Mouse (Mus musculus): Measurements from ENCODE around the gene Nek7.

DNA sequence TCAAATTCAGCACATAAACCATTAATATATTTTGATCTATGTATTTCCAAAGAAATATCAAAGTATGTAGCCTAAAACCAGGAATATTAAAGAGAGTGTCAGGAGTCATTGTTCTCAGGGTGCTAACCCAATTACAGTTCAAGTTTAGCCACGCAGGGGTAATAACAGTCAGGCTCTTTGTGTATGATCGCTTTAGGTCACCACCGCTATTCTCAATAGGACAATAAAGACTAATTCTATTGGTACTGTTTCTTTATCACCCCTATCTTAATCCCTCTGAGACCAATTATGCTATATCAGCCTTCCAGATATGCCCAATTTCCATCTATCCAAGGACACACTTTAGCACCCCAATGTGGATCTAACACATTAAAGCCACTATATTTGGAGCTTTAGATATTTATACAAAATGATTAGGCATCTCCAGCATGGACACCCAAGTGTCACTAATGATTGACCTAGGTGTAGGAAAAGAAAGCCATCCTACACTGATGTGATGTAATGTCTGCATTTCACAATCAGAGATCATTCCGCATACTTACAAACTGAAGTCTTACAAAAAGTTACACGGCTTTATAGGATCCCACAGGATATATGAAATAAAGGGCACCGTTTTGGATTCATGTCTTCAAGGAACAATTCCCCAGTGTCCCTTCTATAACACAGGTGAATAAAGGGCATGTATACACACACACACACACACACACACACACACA is 128.4 kb downstream of the Nek7 start:
- no peak for TF ChIP-seq CTCF (IDR thresholded peaks at IDR 0.05; ENCODE audit: borderline replicate concordance, extremely low read depth, insufficient read depth, insufficient read length)
- TF ChIP-seq POLR2A (IDR thresholded peaks at IDR 0.05; ENCODE audit: borderline replicate concordance, extremely low read depth, insufficient read depth, insufficient read length, poor library complexity, severe bottlenecking): no peak

Data from brain, embryonic 14.5 days (tissue).